Mouse (Mus musculus): ENCODE measurements around the gene Qsox2.

GRCm38 (mm10) chr2:26240841-26241240, 3.5 kb upstream of the Qsox2 start:
- TF ChIP-seq ZNF384 (IDR thresholded peaks at IDR 0.05; ENCODE audit: low read depth, low read length) (no peak), MAFK (IDR thresholded peaks at IDR 0.05; ENCODE audit: insufficient read depth, low read depth, low read length) (no peak), ZC3H11A (IDR thresholded peaks at IDR 0.05; ENCODE audit: borderline replicate concordance, low read depth, low read length) (no peak), HCFC1 (IDR thresholded peaks at IDR 0.05; ENCODE audit: borderline replicate concordance, insufficient read depth, low read length) (no peak), CHD2 (IDR thresholded peaks at IDR 0.05; ENCODE audit: low read depth, low read length) (no peak)
